Mouse (Mus musculus) layer of hippocampus, adult 2 months (tissue): Measurements from ENCODE around the gene Stau1. TPM values are rescaled to one million over a fixed set of nuclear protein-coding genes. Genes with fewer than 3 reads are reported as not detected.

ENCODE experiments used
- DNase-seq, 2 experiments: peaks; one replicate each; pipeline ENCODE4 v3.0.0; 2022; ENCODE audit warnings: low spot score in 2 of 2
- H3K27ac ChIP-seq: fragments of 200-600 bp; 2 replicates; pipeline ENCODE4 v1.8.1; 2022
- H3K4me3 ChIP-seq: fragments of 200-600 bp; 2 replicates; pipeline ENCODE4 v1.8.1; 2022; ENCODE audit warnings: mild to moderate bottlenecking
- CTCF ChIP-seq: fragments of 200-600 bp; conservative IDR thresholded peaks from 2 replicates; pipeline ENCODE4 v1.8.1; 2022; ENCODE audit warnings: antibody characterized with exemption, mild to moderate bottlenecking, moderate library complexity
- long read RNA-seq, 2 experiments: library from polyadenylated mRNA; stranded (forward); transcript quantifications; one replicate each; pipeline ENCODE4 v2.0.0; 2021; ENCODE audit warnings: borderline mapping rate in 2 of 2
- total RNA-seq, 2 experiments: library from RNA; stranded (reverse); gene quantifications; 2 replicates each; pipeline ENCODE4 v1.2.3; 2021

The Stau1 gene
- total RNA-seq = 10 to 100 TPM; 64.3 to 66.4 TPM
- long read RNA-seq, experiment 1, transcript Stau1-204 (12 exons, 2,976 nt) = minor isoform, 19 of 71 reads
- long read RNA-seq, experiment 1, transcript Stau1-202 (12 exons, 3,569 nt) = major isoform, 21 of 71 reads
- long read RNA-seq, experiment 1, transcript Stau1-209 (4 exons, 774 nt) = minor isoform, 20 of 71 reads
- long read RNA-seq, experiment 1, partial matches to known transcripts = 5 of 71 reads
- long read RNA-seq, experiment 1, other reads (novel, unspliced or antisense) = 6 of 71 reads
- long read RNA-seq, experiment 2, transcript Stau1-202 (12 exons, 3,569 nt) = minor isoform, 29 of 97 reads
- long read RNA-seq, experiment 2, transcript Stau1-209 (4 exons, 774 nt) = major isoform, 30 of 97 reads
- long read RNA-seq, experiment 2, transcript Stau1-204 (12 exons, 2,976 nt) = minor isoform, 23 of 97 reads
- long read RNA-seq, experiment 2, partial matches to known transcripts = 2 of 97 reads
- long read RNA-seq, experiment 2, other reads (novel, unspliced or antisense) = 12 of 97 reads

DNA sequence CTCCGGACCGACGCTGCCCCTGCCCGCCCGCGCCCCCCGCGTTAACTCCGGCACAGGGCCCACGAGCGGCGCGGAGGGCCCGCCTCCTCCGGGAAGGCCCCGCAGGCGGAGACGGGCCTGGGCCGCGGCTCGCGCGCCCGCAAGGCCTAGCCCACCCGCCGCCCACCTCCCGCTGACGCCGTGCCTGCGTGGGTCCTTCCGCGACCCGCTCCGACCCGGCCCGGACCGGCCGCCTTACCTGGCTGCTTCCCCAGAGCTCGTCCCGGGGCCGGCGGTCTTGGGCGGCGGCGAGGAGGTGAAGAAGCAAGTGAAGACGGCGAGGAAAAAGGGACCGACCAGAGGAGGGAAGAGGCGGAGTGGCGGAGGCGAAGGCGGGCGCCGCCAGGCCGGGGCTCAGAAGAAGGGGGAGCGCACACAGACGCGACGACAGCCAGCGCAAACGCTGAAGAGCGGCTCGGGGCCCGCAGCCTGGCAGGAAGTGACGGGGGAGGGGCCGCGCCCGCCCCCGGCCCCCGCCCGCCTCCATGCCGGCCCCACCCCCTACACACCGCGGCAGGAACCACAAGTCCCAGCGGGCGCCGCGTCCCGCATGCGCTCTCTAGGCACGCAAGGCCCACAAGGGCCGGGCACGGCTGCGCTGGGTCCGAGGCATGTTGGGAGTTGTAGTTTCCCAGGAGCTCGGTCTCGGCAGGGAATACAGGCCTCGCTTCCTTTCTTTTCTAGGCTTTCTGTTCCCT is at the start of gene Stau1:
Gene Stau1, minus strand, starts transcription at position 504 of the 737 bp plus-strand sequence.
- H3K4me3 ChIP-seq = peak within 1 kb of the TSS; percentile 82
- TF ChIP-seq CTCF = 0 out of 2 replicates have a peak, but pooled peaks have one; percentile 6
- H3K27ac ChIP-seq = peak within 1 kb of the TSS; percentile 98
- DNase-seq = peak; percentile 94 to 97

DNA sequence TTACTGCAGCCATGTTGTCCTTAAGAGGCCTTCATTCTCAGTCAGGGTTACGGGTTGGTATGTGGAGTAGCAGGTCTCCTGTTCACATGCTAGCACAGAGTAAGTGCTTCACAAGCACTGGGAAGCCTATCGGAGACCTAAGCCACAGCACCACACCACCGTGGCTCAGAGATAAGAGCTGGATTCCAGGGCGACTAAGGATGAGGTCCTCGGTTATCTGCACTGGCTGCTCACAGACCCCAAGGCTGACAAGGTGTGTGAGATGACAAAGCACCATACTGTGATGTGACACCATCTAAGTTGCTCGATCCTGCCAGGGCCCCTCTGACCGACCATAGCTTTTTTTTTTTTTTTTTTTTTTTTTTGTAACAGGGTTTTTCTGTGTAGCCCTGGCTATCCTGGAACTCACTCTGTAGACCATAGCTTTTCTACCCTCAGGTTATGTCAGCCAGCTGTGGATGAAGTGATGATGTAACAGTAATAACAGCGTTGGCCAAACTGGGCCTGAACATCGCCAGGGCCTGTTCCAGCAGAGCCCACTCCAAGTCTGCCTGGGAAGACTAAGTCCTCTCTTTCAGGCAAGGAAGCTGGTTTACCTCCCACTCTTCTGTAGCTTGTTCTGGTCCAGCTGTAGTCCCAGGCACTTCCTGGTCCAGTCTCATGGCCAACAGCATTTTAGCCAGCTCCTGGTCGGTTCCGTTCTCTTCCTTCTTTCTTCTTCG is 47.5 kb upstream of the Stau1 start:
- no peak overlapping the region for H3K27ac ChIP-seq
- TF ChIP-seq CTCF = no peak
- no peak overlapping the region for H3K4me3 ChIP-seq
- no peak for DNase-seq

DNA sequence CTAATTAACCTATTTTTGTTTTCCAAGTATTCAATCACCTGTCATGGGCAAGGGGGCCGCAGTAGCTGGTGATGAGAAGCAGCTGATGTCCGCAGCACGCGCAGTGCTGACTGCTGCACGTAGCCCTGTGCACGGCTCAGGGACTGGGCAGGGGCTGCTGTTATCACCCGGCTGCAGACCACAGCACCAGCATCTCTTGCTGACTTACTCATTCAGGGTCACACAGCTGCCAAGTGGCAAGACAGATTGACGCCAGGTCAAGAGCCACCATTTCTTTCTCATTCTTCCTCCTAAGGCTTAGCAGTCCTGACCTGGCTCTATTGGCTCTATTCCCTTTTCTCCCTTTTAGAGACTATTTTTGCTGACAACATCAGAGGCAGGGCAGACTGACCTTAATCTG is 43.3 kb upstream of the Stau1 start:
- DNase-seq = no peak
- Histone ChIP-seq H3K4me3 (no peak overlapping the region), H3K27ac (no peak overlapping the region)
- no peak for TF ChIP-seq CTCF

DNA sequence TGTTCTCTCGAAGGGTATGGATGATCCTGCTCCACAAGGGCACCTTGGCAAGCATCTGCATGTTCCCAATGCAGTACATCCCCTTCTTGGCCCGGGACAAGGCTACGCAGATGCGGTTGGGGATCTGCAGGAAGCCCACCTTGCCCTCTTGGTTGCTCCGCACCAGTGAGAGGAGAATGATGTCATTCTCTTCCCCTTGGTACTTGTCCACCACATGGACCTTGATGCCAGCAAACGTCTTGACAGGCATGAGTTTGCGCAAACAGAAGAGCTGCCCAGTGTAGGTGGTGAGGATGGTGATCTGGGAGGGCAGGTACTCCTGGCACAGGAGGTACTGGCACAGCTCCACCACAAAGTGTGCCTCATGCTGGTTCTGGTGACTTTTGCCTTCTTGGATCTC is 42.6 kb upstream of the Stau1 start:
- no peak for DNase-seq
- H3K27ac ChIP-seq = no peak overlapping the region
- no peak for TF ChIP-seq CTCF
- no peak overlapping the region for H3K4me3 ChIP-seq

DNA sequence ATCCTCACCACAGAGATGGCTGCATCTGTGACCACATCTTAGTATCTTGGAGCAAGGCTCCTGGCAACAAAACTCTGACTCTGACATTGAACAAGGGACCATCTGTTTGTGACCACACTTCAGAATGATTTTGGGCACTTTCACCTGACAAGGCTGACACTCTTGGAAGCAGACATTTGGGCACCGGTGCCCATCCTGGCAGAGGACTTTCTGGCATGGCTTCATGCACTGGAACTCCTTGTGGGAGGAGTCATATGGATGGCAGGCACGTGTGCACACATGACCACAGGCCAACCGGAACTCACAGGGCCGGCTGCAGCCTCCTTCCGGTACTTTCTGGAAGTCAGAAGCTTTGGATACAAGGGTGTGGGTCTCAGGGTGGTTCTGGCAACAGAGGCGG is 42.2 kb upstream of the Stau1 start:
- no peak for TF ChIP-seq CTCF
- Histone ChIP-seq H3K4me3 (no peak overlapping the region), H3K27ac (no peak overlapping the region)
- no peak for DNase-seq

DNA sequence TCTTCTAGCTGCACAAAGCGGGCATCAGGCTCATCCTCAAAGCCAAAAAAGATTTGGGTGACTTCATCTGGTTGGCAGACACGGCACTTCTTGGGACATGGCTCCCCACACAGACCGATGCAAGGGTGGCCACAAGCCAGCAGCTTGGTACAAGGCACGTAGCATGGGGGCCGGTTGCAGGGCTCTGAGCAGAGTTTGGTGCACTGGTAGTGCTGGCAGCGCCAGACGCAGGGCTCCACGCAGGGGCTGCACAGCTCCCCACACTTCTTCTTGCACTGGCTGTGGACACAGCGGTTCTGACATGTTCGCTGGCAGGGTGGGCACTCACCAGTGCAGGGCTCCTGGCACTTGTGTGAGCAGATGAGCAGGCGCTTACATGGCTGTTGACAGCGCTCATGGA is 41.6 kb upstream of the Stau1 start:
- no peak overlapping the region for H3K4me3 ChIP-seq
- no peak for DNase-seq
- TF ChIP-seq CTCF = no peak
- H3K27ac ChIP-seq = no peak overlapping the region

DNA sequence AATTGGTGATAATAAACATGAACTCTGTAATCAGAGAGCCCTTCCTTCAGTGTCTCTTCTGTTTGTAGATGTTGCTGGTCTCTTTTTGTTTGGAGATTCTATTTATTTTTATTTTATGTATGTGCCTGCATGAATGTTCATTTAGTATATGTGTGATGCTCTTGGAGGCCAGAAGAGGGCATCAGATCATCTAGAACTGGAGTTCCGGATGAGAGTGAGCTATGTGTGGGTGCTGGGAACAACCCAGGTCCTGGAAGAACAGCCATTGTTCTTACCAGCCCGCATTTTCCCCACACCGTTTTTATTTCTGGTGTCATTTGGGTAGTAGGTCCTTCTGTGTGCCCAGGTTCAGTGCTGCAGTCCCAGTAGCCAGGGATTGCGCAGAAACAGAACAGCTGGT is 34.4 kb upstream of the Stau1 start:
- DNase-seq = no peak
- peak; percentile 56 for TF ChIP-seq CTCF
- H3K27ac ChIP-seq = no peak overlapping the region
- no peak overlapping the region for H3K4me3 ChIP-seq

DNA sequence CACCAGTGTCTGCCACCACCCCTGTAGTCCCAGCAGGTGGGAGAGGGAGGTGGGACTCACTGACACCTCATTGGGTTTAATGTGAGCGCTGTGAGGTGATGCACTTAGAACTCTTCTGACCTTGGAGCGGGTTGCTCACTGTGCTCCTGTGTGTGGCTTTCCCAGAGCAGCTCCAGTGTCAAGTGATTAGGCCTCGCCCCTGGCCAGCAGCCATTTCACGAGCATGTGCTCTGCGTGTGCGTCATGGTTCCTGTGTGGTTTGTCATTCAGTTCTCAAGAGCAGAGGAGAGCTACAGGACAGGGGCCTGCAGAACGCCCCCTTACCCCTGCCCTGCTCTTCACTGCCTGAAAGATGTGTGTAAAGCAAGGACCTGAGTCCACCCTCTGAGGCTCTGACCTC is 32.5 kb upstream of the Stau1 start:
- TF ChIP-seq CTCF = no peak
- Histone ChIP-seq H3K27ac (no peak overlapping the region), H3K4me3 (no peak overlapping the region)
- no peak for DNase-seq

DNA sequence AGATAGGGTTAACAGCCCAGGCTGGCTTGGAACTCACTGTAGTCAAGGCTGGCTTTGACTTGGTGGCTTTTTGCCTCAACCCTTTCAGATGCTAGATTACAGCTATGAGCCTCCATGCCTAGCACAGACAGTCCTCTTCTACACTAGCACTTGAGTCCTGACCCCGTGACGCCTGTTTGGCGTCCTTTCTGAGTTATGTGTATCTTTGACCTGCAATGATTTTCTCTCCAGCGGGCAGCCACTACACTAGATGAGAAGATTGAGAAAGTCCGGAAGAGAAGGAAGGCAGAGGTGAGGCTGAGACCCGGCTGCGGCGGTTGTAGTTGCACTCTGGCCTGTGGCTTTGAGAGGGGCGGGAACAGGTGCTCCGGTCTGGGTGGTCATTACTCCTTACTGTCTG is 23.3 kb upstream of the Stau1 start:
- no peak for DNase-seq
- no peak overlapping the region for H3K4me3 ChIP-seq
- TF ChIP-seq CTCF = no peak
- H3K27ac ChIP-seq = no peak overlapping the region

GRCm38 (mm10) chr2:167015382-167015718 is 19.3 kb upstream of the Stau1 start:
- peak overlapping the region; percentile 93 for H3K4me3 ChIP-seq
- no peak for DNase-seq
- H3K27ac ChIP-seq = peak overlapping the region; percentile 88
- TF ChIP-seq CTCF = no peak

GRCm38 (mm10) chr2:167014702-167015381 is 18.7 kb upstream of the Stau1 start, which contains the start of gene Ddx27:
Gene Ddx27 (plus strand): TSS chr2:167015193.
- DNase-seq = peak; percentile 90 to 93
- peak within 1 kb of the TSS; percentile 88 for H3K27ac ChIP-seq
- peak; percentile 29; the same call in 1 of the 2 replicates for TF ChIP-seq CTCF
- peak within 1 kb of the TSS; percentile 93 for H3K4me3 ChIP-seq

DNA sequence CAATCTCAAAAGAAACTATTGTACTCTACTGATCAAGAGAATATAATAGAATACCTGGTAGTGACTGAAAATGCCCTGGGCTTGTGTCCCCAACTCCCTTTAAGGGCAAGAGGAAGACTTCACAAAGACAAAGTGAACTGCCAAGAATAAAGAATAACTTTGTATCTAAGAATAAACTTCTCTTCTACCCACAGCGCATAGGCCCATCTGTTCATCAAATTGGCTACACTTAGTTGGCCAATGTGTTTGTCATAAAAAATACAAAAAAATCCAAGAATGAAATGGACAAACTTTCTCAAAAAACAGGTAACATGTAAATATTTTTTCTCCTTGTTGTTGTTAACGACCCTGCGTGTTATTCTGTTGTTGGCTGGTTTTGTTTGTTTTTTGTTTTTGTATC is 14.4 kb upstream of the Stau1 start:
- TF ChIP-seq CTCF = no peak
- Histone ChIP-seq H3K27ac (peak overlapping the region; percentile 53), H3K4me3 (no peak overlapping the region)
- no peak for DNase-seq
